Mouse (Mus musculus): ENCODE results near the gene Gm3336.

The Gm3336 gene

DNA sequence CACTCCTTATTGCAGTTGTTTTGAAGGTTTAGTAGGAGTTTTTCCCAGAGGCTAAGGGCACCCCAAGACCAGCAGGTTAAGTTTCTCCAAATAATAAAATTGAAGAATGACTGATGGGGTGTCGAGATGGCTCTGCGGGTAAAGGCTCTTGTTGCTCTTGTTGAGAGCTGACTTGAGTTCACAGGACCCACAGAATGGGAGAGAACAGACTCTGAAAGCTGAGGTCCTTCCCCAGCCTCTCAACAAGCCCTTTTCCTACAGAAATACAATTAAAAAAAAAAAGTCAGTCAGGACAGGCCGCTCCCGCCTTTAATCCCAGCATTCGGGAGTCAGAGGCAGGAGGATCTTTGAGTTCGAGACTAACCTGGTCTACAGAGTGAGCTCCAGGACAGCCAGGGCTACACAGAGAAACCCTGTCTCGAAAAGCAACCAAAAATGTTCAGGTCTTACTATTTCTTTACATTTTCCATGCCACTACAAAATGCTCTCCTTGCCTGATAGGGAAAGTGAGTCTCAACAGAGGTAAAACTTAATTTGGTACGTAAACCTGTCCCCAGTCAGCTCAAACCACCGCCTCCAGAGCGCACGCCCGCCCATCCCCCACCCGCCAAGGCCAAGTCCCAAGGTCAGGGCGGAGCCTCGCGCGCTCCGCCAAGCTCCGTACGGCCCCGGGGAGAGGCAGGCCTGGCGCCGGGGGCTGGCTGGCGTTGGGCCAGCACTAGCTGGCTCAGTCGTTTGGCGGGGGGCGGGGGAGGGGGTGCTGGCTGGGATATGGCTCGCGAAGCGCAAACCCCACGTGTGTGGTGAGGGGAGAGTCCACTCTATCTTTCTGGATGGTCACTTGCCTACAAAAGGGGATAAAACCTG, 22.1 kb upstream of the Gm3336 start:
- DNase-seq = peak; percentile 65

DNA sequence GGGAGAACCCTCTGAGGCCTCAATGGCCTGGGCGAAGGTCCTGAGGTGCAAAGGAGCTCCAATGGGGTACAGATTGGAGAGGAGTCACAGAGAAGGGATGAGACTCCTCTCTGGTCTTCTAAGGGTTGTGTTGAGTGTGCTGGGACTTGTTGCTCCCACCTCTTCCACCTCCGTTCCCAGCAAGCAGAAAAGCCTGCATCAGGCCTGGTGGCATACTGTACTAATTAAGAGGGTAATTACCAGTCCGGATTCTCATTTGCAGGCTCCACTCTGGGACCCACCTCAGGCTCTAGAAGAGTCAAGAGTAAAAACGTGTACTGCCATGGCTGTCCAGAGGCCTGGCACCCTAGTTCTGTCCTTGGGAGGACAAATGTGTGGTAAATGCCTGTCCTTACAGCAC, 21.4 kb upstream of the Gm3336 start:
- DNase-seq = no peak

DNA sequence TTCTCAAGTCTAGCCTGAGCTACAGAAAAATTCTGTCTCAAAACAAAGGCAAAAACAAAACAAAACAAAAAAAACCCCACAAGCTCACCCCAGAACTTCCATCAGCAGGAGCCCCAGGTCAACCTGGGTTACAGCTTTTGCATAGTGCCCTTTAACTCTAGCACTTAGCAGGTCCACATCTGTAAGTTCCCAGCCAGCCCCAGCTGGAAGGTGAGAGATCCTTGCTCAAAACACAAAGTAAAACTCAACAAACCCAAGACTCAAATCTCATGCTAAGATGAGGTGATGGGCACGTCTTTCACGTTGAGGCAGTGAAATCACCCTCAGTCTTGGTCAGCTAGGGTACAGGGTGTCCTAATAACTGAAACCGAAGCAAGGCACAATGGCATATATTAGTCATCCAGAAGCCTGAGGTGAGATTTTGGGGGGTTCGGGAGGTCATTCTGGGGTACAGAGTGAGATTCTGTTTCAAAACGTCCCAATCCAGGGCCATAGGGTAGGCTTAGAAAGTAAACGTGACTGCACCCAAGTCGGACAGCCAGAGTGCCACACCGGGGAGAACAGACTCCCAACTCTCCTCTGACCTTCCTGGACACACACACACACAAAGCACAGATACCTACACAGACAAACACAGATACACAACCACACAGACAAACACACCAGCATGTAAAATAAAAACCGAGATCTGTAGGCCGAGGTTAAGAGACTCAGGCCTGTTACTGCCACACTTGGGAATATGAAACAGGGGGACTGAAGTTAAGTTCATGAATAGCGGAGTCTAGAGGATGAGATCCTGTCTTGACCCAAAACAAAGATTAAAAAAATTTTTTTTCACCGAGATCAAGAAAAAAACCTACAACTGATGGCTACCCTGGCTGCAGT, 20.7 kb upstream of the Gm3336 start:
- DNase-seq = no peak

- DNase-seq = peak; percentile 99
Measured at GRCm38 (mm10) chr8:70698310-70699109, 19.8 kb upstream of the Gm3336 start, which contains the start of gene Jund. Gene Jund, plus strand, starts transcription at chr8:70698949.

DNA sequence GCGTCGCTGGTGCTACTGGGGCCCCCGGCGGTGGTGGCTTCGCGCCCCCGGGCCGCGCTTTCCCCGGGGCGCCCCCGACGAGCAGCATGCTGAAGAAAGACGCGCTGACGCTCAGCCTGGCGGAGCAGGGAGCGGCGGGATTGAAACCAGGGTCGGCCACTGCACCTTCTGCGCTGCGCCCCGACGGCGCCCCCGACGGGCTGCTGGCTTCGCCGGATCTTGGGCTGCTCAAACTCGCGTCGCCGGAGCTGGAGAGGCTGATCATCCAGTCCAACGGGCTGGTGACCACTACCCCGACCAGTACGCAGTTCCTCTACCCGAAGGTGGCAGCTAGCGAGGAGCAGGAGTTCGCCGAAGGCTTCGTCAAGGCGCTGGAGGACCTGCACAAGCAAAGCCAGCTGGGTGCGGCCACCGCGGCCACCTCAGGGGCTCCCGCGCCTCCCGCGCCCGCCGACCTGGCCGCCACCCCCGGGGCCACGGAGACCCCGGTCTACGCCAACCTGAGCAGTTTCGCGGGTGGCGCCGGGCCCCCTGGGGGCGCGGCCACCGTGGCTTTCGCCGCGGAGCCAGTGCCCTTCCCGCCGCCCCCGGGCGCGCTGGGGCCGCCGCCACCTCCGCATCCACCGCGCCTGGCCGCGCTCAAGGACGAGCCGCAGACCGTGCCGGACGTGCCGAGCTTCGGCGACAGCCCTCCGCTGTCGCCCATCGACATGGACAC, 19.1 kb upstream of the Gm3336 start:
- no peak for DNase-seq

DNA sequence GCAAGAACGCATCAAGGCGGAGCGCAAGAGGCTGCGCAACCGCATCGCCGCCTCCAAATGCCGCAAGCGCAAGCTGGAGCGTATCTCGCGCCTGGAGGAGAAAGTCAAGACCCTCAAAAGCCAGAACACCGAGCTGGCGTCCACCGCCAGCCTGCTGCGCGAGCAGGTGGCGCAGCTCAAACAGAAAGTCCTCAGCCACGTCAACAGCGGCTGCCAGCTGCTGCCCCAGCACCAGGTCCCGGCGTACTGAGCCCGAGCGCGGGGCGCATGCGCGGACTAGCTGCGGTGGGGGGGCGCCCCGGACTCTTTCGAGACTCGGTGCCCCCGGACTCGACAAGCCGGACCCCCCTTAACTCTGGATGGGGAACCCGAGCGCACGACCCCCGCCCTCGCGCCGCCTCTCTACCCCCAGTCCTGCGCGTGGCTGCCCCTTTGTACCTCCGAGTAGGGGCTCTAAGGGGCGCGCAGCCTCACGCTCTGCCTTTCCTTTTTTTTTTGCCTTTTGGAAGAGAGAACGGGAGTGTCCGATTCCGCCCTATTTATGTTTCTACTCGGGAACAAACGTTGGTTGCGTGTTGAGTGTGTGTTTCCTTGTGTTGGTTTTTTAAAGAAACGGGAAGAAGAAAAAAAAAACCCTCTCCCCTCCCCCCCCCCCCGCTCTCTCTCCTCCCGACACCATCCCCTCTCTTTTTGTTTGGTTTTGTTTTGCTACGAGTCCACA, 18.3 kb upstream of the Gm3336 start:
- peak; percentile 83 for DNase-seq

DNA sequence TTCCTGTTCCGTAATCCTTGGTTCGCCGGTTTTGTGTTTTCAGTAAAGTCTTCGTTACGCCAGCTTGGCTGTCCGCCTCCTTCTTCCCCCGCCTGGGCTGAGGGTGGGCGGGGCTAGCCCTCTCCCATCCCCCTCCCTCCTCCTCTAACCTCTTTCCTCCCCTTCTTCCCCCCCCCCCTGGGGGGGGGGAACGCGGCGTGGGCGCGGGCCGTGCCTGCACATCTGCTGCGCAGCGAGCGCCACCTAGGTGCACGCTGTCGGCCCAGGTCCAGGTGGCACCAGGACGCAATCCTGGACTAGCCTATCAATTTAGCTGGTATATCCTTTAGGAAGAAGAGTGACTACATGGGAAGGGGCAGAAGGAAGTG, 17.8 kb upstream of the Gm3336 start:
- DNase-seq = peak; percentile 82

GRCm38 (mm10) chr8:70701048-70701981, 17.0 kb upstream of the Gm3336 start:
- no peak for DNase-seq

GRCm38 (mm10) chr8:70701982-70702841, 16.1 kb upstream of the Gm3336 start:
- DNase-seq = no peak

GRCm38 (mm10) chr8:70702842-70703182, 15.5 kb upstream of the Gm3336 start:
- no peak for DNase-seq

DNA sequence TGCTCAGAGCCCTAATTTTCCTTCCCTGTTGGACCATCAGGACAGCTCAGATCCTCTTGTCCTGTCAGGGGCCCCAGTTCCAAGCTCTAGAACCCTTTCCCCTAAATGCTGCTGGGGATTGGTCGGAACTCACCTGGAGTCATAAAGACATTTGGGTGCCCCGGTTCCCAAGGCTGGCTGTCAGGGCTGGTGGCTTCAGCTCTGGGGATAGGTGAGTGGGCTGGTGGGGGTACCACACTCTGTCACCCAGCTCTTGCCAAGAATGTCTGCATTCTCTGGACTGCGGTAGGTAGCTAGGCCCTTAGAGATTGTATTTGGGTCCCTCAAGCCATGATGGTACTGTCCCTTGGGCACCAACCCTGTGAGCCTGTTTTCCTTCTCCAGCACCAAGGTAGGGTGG, 15.1 kb upstream of the Gm3336 start, which contains the start of gene Iqcn:
Gene Iqcn, plus strand, starts transcription at position 171 of the 400 bp plus-strand sequence.
- DNase-seq = no peak

GRCm38 (mm10) chr8:70708281-70708680, 10.1 kb upstream of the Gm3336 start:
- DNase-seq = no peak

DNA sequence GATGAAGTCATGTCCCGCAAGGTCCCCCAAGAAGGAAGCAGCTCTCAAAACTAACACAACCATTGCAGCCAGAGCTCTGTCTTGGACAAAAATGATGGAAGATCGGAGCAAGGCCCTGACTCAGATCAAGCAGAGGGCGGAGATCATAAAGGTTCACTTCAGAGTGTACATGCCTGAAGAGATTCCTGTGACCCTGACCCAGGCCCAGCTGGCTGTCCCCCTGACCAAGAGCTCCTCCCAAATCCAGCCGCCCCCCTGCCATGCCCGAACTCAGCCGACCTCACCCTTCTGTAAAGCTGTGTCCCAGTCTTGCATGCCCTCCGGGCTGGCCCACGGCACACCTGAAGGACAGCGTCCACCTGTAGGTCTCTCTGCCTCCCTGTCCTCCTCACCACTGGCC, 8.5 kb upstream of the Gm3336 start:
- DNase-seq = no peak

DNA sequence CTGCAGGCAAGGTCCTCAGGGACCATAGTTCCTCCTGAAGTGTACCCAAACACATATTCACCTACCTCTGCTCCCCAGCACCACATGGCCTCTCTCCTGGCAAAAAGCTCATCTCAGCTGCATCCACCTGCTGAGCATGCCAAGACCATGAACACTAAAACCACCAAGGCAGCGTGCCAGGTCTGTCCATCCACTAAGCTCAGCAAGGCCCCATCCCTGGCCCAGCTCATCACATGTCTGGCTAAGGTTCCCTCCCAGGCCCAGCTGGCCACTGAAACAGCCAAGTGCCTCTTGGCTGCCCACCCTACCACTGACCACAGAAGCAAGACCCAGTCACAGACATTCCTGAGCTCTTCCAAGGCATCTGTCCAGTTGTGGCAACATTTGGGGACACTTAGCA, 8.0 kb upstream of the Gm3336 start:
- no peak for DNase-seq

DNA sequence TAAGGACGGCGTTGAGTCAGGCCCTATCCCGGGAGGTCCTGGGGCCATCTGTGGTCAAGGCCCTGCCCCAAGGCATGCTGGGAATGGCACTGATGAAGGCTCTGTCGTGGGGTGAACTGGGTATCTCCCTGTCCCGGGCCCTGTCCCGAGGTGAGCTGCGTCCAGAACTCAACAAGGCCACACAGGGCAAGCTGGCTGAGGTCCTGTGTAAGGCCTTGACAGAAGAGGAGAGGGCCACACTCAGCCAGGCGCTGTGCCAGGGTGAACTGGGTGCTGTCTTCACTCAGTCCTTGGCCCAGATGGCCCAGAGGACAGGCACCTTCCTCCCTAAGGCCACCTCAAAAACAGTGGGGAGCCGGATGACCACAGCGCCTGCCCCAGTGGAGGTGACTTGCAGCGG, 7.3 kb upstream of the Gm3336 start:
- no peak for DNase-seq

GRCm38 (mm10) chr8:70713991-70714390, 4.4 kb upstream of the Gm3336 start:
- DNase-seq = no peak

- DNase-seq = no peak
Measured at GRCm38 (mm10) chr8:70715086-70715485, 3.3 kb upstream of the Gm3336 start.

DNA sequence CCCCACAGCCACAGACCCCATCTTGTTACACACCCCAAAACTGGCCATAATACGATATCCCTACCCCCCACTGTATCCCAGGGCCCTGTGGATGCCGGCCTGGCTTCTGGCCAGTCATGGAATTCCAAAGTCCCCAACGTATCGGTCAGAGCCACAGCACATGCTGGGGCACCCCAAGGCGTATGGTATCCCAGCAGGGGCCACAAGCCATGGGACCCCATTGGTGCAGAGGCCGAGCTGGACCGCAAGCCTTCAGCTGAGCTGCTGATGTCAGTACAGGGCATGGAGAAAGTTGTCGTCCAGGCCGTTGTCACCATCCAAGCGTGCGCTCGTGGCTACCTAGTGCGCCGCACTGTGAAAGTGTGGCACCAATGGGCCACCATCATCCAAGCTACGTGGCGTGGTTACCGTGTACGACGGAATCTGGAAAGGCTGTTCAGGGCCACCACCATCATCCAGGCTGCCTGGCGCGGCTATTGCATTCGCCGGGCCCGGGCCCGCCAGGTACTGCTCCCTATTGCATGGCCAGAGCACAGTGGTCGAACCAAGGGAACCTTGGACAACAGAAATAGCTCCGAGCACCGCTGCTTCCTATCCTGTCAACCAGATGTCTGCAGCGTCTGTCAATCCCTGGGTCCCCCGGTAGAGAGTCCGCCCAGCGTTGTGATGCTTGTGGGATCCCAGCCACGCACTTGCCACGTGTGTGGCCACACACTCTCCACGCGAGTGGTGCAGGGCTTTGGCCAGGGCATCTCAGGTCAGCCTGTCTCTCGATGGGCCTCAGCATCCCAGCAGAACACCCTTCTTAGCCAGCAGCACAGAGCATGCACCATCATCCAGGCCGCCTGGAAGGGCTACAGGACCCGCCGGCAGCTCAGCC, 1.6 kb upstream of the Gm3336 start:
- no peak for DNase-seq
